Mouse (Mus musculus) heart, postnatal 36 days (tissue): Measurements from ENCODE around the gene Gadd45b. TPM values are rescaled to one million over a fixed set of nuclear protein-coding genes. Genes with fewer than 3 reads are reported as not detected.

Experiments used
- DNase-seq, 2 experiments: peaks; one replicate each; pipeline ENCODE4 v3.0.0; 2021 to 2022
- intact Hi-C: fragments of 180-260 bp; cut with DNase I; formaldehyde crosslinking; loops from one replicate; pipeline ENCODE4 v1.15.1; 2025
- total RNA-seq, 2 experiments: library from RNA; stranded (reverse); gene quantifications; 2 replicates each; pipeline ENCODE4 v1.2.3; 2021

Gadd45b gene
- total RNA-seq, 2 experiments from 2014 or later: 11.0 to 18.7 TPM

- intact Hi-C loops: no loop called here
- peak in 1 of 2 experiments; percentile 45 for DNase-seq
These were observed 42.5 kb downstream of the Gadd45b start for GRCm38 (mm10) chr10:80972071-80972987.

GRCm38 (mm10) chr10:80973722-80974121 lies 43.8 kb downstream of the Gadd45b start:
- intact Hi-C loops: no loop called here
- no peak for DNase-seq

DNA sequence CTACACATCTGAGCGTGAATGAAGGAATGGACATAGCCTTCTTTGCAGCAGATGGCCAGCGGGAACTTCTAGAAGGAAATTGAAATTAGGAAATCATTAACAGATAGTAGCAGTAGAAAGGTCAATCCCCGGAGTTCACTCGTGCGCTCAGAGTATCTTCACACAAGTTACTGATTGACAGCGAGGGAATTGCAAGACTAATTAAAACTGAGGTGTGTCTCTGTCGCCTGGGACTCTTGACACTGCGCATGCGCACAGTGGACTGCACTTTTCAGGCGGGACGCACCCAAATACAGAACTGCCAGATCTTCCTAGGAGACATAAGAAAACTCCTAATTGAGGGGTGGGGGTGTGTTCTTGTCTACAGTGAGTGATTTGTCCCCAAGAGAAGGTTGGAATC lies 45.6 kb downstream of the Gadd45b start:
- no peak for DNase-seq
- intact Hi-C loops: no loop called here

DNA sequence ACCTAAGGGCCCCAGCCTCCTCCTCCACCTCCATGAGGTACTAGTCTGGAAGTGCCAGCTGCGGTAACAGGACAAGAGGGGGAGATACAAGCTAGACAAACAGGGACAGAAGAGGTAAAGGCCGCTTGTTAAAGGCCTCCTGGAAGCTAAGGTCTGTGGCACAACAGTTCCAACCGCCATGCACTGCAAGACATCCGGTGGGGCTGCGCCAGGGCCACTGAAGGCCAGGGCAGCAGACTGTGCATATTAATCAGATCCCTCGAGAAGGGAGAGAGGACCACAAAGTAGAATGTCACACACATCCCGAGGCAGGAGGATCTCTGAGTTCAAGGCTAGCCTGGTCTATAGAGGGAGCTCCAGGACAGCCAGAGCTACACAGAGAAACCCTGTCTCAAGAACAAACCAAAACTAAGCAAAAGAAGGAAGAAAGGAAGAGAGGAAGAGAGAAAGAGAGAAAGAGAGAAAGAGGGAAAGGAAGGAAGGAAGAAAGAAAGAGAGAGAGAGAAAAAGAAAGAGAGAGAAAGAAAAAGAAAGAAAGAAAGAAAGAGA lies 51.8 kb downstream of the Gadd45b start:
- DNase-seq: no peak
- intact Hi-C loops: no loop called here

Other genes starting within 250 kb of the Gadd45b start
- 1 to 10 TPM; 5.3 to 6.7 TPM for gene Mob3a, start 228.1 kb upstream of the Gadd45b start, total RNA-seq
- gene Izumo4, start 227.9 kb upstream of the Gadd45b start, total RNA-seq: 1 to 10 TPM; 2.5 to 2.9 TPM
- gene Ap3d1, start 187.8 kb upstream of the Gadd45b start, total RNA-seq: 10 to 100 TPM; 35.1 to 43.5 TPM
- gene Dot1l, start 174.9 kb upstream of the Gadd45b start, total RNA-seq: 10 to 100 TPM; 22.5 to 27.0 TPM
- gene Sf3a2, start 131.9 kb upstream of the Gadd45b start, total RNA-seq: 10 to 100 TPM; 29.5 to 29.7 TPM
- gene Plekhj1, start 131.4 kb upstream of the Gadd45b start, total RNA-seq: 10 to 100 TPM; 29.3 to 31.3 TPM
- under 1 TPM; 0.22 to 0.53 TPM for gene Amh, start 124.8 kb upstream of the Gadd45b start, total RNA-seq
- gene Jsrp1, start 116.6 kb upstream of the Gadd45b start, total RNA-seq: under 1 TPM in 1 of 2 experiments, not detected in 1; 0.46 TPM
- 100 to 1,000 TPM; 850 to 884 TPM for gene Oaz1, start 103.4 kb upstream of the Gadd45b start, total RNA-seq
- 1 to 10 TPM; 6.4 to 8.9 TPM for gene Lingo3, start 86.0 kb upstream of the Gadd45b start, total RNA-seq
- gene Lsm7, start 74.9 kb upstream of the Gadd45b start, total RNA-seq: 10 to 100 TPM; 19.6 to 25.4 TPM
- gene Sppl2b, start 74.8 kb upstream of the Gadd45b start, total RNA-seq: 10 to 100 TPM; 15.6 to 19.1 TPM
- gene Tmprss9, start 58.2 kb upstream of the Gadd45b start, total RNA-seq: not detected
- 100 to 1,000 TPM; 129 to 145 TPM for gene Timm13, start 29.1 kb upstream of the Gadd45b start, total RNA-seq
- 1 to 10 TPM; 3.6 to 4.9 TPM for gene Lmnb2, start 11.8 kb upstream of the Gadd45b start, total RNA-seq
- gene Gng7, start 84.9 kb downstream of the Gadd45b start, total RNA-seq: under 1 TPM; 0.22 to 0.67 TPM
- not detected for gene Diras1, start 95.6 kb downstream of the Gadd45b start, total RNA-seq
- gene Slc39a3, start 107.4 kb downstream of the Gadd45b start, total RNA-seq: 10 to 100 TPM; 14.5 to 14.6 TPM
- gene Sgta, start 130.1 kb downstream of the Gadd45b start, total RNA-seq: 10 to 100 TPM; 96.1 to 99.9 TPM
- 10 to 100 TPM; 11.9 to 13.1 TPM for gene Thop1, start 140.0 kb downstream of the Gadd45b start, total RNA-seq
- 1 to 10 TPM in 1 of 2 experiments, under 1 TPM in 1; 0.95 to 1.1 TPM for gene Creb3l3, start 168.8 kb downstream of the Gadd45b start, total RNA-seq
- gene Map2k2, start 175.8 kb downstream of the Gadd45b start, total RNA-seq: 100 to 1,000 TPM; 113 to 125 TPM
- 10 to 100 TPM; 37.9 to 39.5 TPM for gene Zbtb7a, start 205.1 kb downstream of the Gadd45b start, total RNA-seq
- 10 to 100 TPM; 14.0 to 17.1 TPM for gene Pias4, start 237.8 kb downstream of the Gadd45b start, total RNA-seq
- 1,000 to 10,000 TPM; 1,005 to 1,085 TPM for gene Eef2, start 246.6 kb downstream of the Gadd45b start, total RNA-seq